Mouse (Mus musculus): ENCODE results near the gene Morn1. TPM values are rescaled to one million over a fixed set of nuclear protein-coding genes. Genes with fewer than 3 reads are reported as not detected.

Morn1 gene
- polyA plus RNA-seq, 1 experiment from 2014 or later, result 5.4 TPM

DNA sequence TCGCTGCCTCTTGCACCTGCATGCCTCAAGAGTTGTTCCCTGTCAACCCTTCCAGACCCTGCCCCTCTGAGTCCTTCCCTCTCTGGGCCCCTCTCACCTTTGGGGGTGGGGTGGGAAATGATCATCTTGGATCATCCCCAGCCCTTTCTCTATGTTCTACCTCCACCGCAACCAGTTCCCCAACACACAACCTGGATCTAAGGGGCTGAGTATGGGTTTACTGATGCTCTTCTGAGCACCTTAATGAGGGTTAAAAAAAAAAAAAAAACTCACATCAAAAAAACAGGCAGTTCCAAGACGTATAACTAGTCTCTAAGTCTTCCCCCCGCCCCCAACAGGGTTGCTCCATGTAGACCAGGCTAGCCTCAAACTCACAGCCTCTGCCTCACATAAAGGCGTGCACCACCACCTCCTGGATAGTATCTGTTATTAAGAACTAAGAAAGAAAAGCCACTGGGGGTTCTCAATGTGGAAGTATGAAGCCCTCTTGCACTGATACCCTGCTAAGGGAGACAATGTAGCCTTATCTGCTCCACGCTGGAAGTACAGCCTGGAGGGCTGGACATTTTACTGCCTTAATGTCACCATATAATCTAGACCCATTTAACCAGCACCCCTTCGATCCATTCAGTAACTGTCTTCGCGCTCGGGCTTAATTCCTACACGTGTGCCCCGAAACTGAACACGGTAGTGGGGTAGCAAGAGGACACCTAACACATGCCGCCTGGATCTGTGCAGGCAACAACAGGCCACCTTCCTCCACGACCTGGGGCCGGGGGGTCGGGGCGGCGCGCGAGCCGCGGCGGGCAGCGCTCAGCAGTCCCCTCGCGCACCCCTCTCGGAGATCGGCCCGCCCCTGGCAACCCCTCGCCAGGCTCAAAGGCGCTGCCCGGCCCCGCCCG is 920 bp upstream of the Morn1 start:
- Histone ChIP-seq H3K27ac (replicated peaks) (peak overlapping the region; percentile 95), H3K4me3 (peak overlapping the region; percentile 97), H3K27me3 (replicated peaks; ENCODE audit: low read depth, poor library complexity, severe bottlenecking) (no peaks in the 10 kb centered on the region), H3K9me3 (no peaks in the 10 kb centered on the region), H3K4me1 (peaks cover 41% of the 10 kb centered on the region), H3K36me3 (replicated peaks) (peaks cover 53% of the 10 kb centered on the region)
- 8% methylated on average over 34 of the region's 35 CpGs for WGBS
- no peak for DNase-seq (ENCODE audit: low spot score)

DNA sequence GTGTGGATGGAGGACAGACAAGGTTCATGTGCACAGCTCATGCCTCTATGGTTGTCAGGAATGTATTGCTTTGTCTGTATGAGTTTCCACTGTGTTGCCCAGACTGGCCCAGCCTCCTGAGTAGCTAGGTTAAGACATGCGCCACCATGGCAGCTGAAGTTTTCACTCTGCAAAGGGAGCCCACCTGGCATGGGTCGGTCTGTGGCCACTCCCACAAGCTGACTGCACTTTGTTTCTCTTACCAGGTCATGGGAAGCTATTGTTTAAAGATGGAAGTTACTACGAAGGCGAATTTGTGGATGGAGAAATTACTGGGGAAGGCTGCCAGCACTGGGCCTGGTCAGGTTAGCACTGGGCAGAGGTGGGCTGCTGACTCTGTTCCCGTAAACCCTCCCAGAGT is 2.9 kb downstream of the Morn1 start:
- Histone ChIP-seq H3K9me3 (no peaks in the 10 kb centered on the region), H3K27me3 (replicated peaks; ENCODE audit: low read depth, poor library complexity, severe bottlenecking) (no peaks in the 10 kb centered on the region), H3K27ac (replicated peaks) (no peak overlapping the region), H3K4me3 (no peak overlapping the region), H3K36me3 (replicated peaks) (peaks cover 24% of the 10 kb centered on the region), H3K4me1 (peaks cover 38% of the 10 kb centered on the region)
- 86% methylated on average over 5 of the region's 5 CpGs for WGBS
- DNase-seq (ENCODE audit: low spot score), result no peak

DNA sequence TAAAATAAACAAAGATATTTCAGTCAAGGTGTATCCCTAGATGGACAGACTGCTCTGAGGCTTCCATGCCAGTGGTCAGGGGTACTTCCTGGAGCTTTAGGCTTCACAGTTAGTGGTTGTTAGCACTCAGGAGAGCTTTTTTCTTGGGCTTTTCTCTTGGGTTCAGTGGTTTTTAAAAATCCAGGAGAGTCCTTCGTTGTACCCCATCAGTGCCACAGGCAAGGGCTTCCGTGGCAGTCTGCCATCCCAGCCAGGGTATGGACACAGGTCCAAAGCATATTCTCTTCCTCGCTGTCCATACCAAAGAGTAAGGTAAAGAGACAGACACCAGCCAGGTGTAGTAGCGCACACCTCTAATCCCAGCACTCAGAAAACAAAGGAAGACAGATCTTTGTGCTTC is 3.8 kb downstream of the Morn1 start:
- Histone ChIP-seq H3K36me3 (replicated peaks) (peaks cover 21% of the 10 kb centered on the region), H3K27ac (replicated peaks) (no peak overlapping the region), H3K9me3 (no peaks in the 10 kb centered on the region), H3K4me1 (peaks cover 36% of the 10 kb centered on the region), H3K27me3 (replicated peaks; ENCODE audit: low read depth, poor library complexity, severe bottlenecking) (no peaks in the 10 kb centered on the region), H3K4me3 (no peak overlapping the region)
- 96% methylated on average over 4 of the region's 4 CpGs for WGBS
- no peak for DNase-seq (ENCODE audit: low spot score)

DNA sequence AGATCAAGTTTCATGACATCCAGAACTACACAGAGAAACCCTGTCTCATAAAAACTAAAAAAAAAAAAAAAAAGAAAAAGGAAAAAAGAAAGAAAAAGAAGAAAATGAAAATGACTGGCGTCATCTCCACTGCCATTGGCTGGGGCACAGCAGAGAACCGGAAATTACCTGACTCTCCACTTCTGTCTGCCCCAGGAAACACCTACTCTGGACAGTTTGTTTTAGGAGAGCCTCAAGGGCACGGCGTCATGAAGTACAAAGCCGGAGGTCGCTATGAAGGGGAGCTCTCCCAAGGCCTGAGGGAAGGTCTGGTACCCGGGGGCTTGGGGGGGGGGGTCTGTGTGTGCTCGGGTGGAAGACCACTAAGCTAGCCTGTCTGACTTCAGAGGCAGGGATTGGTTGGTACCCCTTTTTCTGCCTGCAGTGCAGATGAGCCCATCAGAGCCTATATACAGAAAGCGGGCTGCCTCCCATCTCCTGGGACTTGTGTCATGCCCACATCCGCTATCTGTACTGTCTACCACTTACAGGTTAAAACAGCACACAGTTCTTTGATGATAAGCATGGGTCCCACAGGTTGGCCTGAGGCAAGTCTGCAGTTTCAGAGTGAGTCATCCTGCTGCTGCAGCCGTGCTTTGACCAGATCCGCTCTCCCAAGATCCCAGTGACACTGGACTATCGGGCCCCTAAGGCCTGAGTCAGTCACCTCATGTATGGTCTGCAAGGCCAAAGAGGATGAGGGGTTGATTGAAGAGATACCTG is 4.5 kb downstream of the Morn1 start:
- no peak for DNase-seq (ENCODE audit: low spot score)
- no peaks in the 10 kb centered on the region for H3K27me3 ChIP-seq (replicated peaks; ENCODE audit: low read depth, poor library complexity, severe bottlenecking)
- peaks cover 21% of the 10 kb centered on the region for H3K36me3 ChIP-seq (replicated peaks)
- H3K4me1 ChIP-seq, result peaks cover 36% of the 10 kb centered on the region
- WGBS, result 93% methylated on average over 13 of the region's 13 CpGs
- H3K4me3 ChIP-seq, result no peak overlapping the region
- H3K9me3 ChIP-seq, result no peaks in the 10 kb centered on the region
- no peak overlapping the region for H3K27ac ChIP-seq (replicated peaks)

DNA sequence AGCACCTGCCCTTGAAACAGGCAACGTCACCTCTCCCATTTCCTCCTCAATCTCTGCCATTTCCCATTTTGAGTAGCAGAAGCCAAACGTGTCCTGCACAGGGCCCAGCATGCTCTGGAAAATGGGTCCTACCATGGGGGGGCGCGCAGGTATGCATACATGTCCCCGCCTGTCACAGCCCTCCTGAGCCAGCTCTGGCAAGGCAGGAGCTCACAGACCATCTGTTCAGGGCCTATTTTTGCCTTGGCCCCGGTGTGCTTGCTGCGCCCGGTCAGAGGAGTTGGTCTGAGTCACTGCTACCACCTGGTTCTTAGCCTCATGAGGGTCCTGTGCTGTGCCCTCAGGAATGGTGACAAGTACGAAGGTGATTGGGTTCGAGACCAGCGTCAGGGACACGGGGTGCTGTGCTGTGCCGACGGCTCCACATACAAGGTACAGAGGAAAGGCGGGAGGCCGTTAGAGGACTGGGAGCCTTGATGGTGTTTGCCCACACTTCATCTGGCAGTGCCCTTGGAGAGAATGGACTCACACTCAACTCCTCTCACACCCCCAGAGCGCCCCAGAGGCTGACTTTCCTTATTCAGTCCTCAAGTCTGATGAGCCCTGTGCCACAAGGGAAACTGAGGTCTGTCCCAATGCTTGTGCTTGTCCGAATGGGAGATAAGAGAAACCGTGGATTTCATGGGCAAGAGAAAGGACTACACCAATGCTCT is 6.5 kb downstream of the Morn1 start:
- Histone ChIP-seq H3K27me3 (replicated peaks; ENCODE audit: low read depth, poor library complexity, severe bottlenecking) (no peaks in the 10 kb centered on the region), H3K4me3 (no peak overlapping the region), H3K36me3 (replicated peaks) (peaks cover 21% of the 10 kb centered on the region), H3K9me3 (no peaks in the 10 kb centered on the region), H3K27ac (replicated peaks) (no peak overlapping the region), H3K4me1 (peaks cover 24% of the 10 kb centered on the region)
- 94% methylated on average over 19 of the region's 19 CpGs for WGBS
- DNase-seq (ENCODE audit: low spot score), result no peak

DNA sequence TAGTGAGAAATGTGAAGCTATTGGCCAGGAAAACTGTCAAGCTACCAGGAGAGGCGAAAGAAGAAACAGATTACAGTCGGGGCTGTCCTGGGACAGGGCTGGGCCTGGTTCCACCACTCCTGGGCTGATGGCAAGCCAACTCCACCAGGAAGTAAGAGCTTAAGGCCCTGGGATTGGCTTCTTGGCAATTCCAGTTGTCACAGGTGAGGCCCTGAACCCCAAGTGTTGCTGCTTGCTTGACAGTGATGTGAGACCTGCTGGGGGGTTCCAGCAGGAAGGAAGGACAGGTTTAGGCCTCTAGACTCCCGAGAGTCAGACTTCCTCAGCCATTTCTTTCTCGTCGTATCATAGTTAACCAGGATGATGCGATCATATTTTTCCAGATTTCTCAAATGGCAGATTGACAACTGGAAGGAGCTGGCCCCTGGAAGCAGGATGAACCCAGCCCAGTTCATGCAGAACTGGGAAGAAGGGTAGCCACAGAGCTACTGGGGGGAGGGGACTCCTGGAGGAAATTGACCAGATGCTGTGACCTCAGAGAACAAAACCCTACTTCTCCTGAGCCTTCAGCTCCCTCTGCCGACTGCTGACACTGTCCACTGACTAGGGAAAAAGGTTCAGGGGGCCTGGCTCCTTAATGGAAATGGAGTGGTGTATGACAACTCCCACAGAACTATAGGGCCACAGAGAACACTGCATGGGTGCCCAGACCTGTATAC is 7.2 kb downstream of the Morn1 start:
- Histone ChIP-seq H3K4me3 (no peak overlapping the region), H3K9me3 (no peaks in the 10 kb centered on the region), H3K36me3 (replicated peaks) (peaks cover 21% of the 10 kb centered on the region), H3K4me1 (peaks cover 24% of the 10 kb centered on the region), H3K27me3 (replicated peaks; ENCODE audit: low read depth, poor library complexity, severe bottlenecking) (no peaks in the 10 kb centered on the region), H3K27ac (replicated peaks) (no peak overlapping the region; the same call in 1 of the 2 replicates)
- no peak for DNase-seq (ENCODE audit: low spot score)
- 79% methylated on average over 7 of the region's 7 CpGs for WGBS

DNA sequence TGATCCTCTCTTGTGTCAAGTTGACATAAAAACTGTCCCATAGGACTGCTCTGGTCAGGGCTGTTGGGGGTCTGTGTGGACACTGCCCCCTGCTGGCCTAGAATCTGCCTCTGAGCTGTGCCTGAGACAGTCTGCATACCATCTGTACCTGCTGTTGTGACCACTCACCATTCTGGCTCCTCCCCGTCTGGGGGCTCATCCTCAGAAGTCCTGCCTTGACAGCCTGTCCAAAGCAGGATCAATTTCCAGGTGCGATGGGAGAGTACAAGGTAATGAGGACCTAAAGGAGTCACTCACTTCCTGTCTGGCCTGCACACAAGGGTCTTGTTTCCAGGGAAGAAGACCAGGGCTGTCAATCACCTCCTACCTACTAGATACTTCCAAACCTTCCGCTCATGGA is 8.2 kb downstream of the Morn1 start:
- H3K27ac ChIP-seq (replicated peaks), result peak overlapping the region; percentile 70; the same call in 1 of the 2 replicates
- peak; percentile 73 for DNase-seq (ENCODE audit: low spot score)
- H3K4me3 ChIP-seq, result no peak overlapping the region
- H3K36me3 ChIP-seq (replicated peaks), result peaks cover 13% of the 10 kb centered on the region
- H3K9me3 ChIP-seq, result no peaks in the 10 kb centered on the region
- WGBS, result 62% methylated on average over 3 of the region's 3 CpGs
- no peaks in the 10 kb centered on the region for H3K27me3 ChIP-seq (replicated peaks; ENCODE audit: low read depth, poor library complexity, severe bottlenecking)
- H3K4me1 ChIP-seq, result peaks cover 24% of the 10 kb centered on the region

DNA sequence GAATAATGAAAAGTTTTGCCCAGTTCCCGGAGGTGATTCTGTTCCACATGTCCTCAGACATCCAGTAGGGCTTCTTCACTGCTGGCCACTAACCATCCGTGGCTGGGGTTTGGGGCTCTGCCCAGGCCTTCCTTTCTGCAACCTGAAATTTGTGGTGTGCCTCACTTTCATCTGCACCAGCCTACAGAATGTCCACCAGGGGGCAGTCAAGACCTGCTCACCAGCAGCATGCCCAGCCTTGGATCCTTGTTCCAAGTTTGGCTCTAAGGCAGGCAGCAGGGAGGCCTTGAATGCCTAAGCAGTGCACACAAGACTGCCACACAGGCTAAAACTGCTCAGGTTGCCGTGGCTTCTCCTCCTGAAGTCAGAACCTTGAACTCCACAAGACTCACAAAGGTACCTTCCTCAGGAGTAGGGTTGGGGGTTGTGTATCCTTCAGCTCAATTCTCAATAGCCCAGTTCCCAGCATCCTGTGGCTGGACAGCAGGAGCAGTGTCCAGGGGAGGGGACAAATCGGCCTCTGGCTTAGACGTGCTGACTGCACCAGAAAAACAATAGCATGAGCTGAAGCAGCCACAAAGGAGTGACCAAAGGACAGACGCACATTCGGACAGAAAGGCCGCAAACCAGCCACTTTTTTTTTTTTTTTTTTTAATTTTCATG is 9.0 kb downstream of the Morn1 start:
- Histone ChIP-seq H3K27ac (replicated peaks) (peak overlapping the region; percentile 70), H3K4me3 (no peak overlapping the region), H3K9me3 (no peaks in the 10 kb centered on the region), H3K4me1 (peaks cover 31% of the 10 kb centered on the region), H3K36me3 (replicated peaks) (peaks cover 7% of the 10 kb centered on the region), H3K27me3 (replicated peaks; ENCODE audit: low read depth, poor library complexity, severe bottlenecking) (no peaks in the 10 kb centered on the region)
- DNase-seq (ENCODE audit: low spot score), result peak; percentile 90
- WGBS, result 47% methylated on average over 8 of the region's 8 CpGs

DNA sequence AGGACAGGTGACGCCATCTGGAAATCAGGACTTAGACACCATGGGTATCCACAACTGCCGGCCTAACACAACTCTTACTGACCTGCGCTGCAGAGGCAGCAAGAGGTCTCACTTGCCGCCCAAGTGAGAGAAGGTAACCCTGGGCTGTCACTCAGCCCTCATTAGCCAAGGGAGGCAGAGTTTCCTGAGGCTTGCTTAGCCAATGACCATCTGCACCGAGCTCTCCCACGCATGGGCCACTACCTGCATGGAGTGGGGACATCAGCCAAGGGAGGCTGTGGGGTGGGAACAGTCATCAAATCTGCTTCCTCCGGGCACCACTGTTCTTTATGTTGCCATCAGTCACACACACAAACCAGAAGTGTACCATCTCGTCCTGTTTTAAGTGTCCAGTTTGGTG is 9.6 kb downstream of the Morn1 start:
- Histone ChIP-seq H3K27ac (replicated peaks) (no peak overlapping the region), H3K36me3 (replicated peaks) (peaks cover 3% of the 10 kb centered on the region; the same call in 1 of the 2 replicates), H3K27me3 (replicated peaks; ENCODE audit: low read depth, poor library complexity, severe bottlenecking) (no peaks in the 10 kb centered on the region), H3K4me3 (no peak overlapping the region), H3K4me1 (peaks cover 37% of the 10 kb centered on the region), H3K9me3 (no peaks in the 10 kb centered on the region)
- no peak for DNase-seq (ENCODE audit: low spot score)
- 92% methylated on average over 8 of the region's 8 CpGs for WGBS

DNA sequence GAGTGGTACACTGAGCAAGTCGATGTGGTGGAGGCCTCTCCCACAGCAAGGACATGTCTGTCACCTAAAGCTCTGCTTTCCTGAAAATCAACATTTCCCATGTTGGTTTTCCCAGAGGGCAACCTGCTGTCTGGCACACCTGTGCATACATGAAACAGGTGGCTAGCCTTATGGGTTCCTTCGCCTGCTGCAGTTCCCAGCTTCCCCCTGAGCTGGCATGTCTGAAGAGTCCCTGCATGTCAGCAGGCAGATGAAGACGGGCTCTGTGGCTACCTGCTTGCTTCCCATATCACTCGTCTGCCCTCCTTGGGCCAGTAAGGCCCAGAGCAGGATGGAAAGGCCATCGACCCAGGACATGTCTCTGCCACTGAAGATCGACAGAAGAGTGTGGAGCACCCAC is 11.1 kb downstream of the Morn1 start:
- no peaks in the 10 kb centered on the region for H3K36me3 ChIP-seq (replicated peaks)
- H3K9me3 ChIP-seq, result no peaks in the 10 kb centered on the region
- H3K4me3 ChIP-seq, result no peak overlapping the region
- H3K4me1 ChIP-seq, result peaks cover 39% of the 10 kb centered on the region
- H3K27ac ChIP-seq (replicated peaks), result no peak overlapping the region
- DNase-seq (ENCODE audit: low spot score), result no peak
- no peaks in the 10 kb centered on the region for H3K27me3 ChIP-seq (replicated peaks; ENCODE audit: low read depth, poor library complexity, severe bottlenecking)
- WGBS, result 88% methylated on average over 6 of the region's 6 CpGs

DNA sequence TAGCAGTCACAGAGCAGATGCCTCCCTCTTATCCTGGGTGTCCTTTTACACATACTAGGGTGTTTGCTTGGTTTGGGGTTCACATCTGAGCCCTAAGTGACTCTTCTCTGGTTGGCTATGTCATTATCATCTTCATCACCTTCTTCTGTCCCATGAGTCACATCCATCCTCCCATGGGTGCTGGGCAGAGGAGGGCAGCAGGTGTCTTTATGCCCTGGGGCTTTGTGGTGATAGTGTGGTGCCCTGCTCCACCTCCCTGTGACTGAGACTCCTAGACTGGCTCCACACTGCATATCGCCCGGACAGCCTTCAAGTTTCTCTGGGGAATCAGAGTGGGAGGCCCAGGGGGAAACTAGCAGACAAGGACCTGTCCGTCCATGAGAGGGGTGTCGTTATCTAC is 12.2 kb downstream of the Morn1 start:
- DNase-seq (ENCODE audit: low spot score), result no peak
- no peaks in the 10 kb centered on the region for H3K9me3 ChIP-seq
- no peak overlapping the region for H3K27ac ChIP-seq (replicated peaks)
- no peaks in the 10 kb centered on the region for H3K27me3 ChIP-seq (replicated peaks; ENCODE audit: low read depth, poor library complexity, severe bottlenecking)
- no peaks in the 10 kb centered on the region for H3K36me3 ChIP-seq (replicated peaks)
- H3K4me1 ChIP-seq, result peaks cover 37% of the 10 kb centered on the region
- H3K4me3 ChIP-seq, result no peak overlapping the region
- WGBS, result 87% methylated on average over 4 of the region's 4 CpGs

Measured in embryonic facial prominence, embryonic 10.5 days (tissue).